Mouse (Mus musculus): ENCODE results near the gene Calhm5. TPM values are rescaled to one million over a fixed set of nuclear protein-coding genes. Genes with fewer than 3 reads are reported as not detected.

The Calhm5 gene
- polyA plus RNA-seq, 1 experiment: not detected

- Histone ChIP-seq H3K4me1 (ENCODE audit: control insufficient read depth, insufficient read depth, low read length) (no peaks in the 10 kb centered on the region; the same call in 1 of the 2 replicates), H3K27ac (ENCODE audit: control insufficient read depth, insufficient read depth, low read depth, low read length, poor library complexity) (no peak overlapping the region), H3K4me3 (replicated peaks; ENCODE audit: control insufficient read depth, low read depth, low read length) (no peak overlapping the region)
- TF ChIP-seq CTCF (IDR thresholded peaks at IDR 0.05; ENCODE audit: control insufficient read depth, insufficient read depth, low read length): no peak
- TF ChIP-seq POLR2A (IDR thresholded peaks at IDR 0.05; ENCODE audit: borderline replicate concordance, control insufficient read depth, low read depth, low read length): no peak
- 63% methylated on average over 2 of the region's 2 CpGs for WGBS
Observed at GRCm38 (mm10) chr10:34118421-34118820, 22.1 kb upstream of the Calhm5 start.

GRCm38 (mm10) chr10:34117770-34118169 is 21.5 kb upstream of the Calhm5 start:
- Histone ChIP-seq H3K4me3 (replicated peaks; ENCODE audit: control insufficient read depth, low read depth, low read length) (no peak overlapping the region), H3K27ac (ENCODE audit: control insufficient read depth, insufficient read depth, low read depth, low read length, poor library complexity) (no peak overlapping the region), H3K4me1 (ENCODE audit: control insufficient read depth, insufficient read depth, low read length) (no peaks in the 10 kb centered on the region; the same call in 1 of the 2 replicates)
- no peak for TF ChIP-seq CTCF (IDR thresholded peaks at IDR 0.05; ENCODE audit: control insufficient read depth, insufficient read depth, low read length)
- TF ChIP-seq POLR2A (IDR thresholded peaks at IDR 0.05; ENCODE audit: borderline replicate concordance, control insufficient read depth, low read depth, low read length): no peak

GRCm38 (mm10) chr10:34117131-34117530 is 20.8 kb upstream of the Calhm5 start:
- WGBS: 43% methylated on average over 3 of the region's 3 CpGs
- no peak overlapping the region for H3K4me3 ChIP-seq (replicated peaks; ENCODE audit: control insufficient read depth, low read depth, low read length)
- H3K27ac ChIP-seq (ENCODE audit: control insufficient read depth, insufficient read depth, low read depth, low read length, poor library complexity): no peak overlapping the region
- TF ChIP-seq POLR2A (IDR thresholded peaks at IDR 0.05; ENCODE audit: borderline replicate concordance, control insufficient read depth, low read depth, low read length) (no peak), CTCF (IDR thresholded peaks at IDR 0.05; ENCODE audit: control insufficient read depth, insufficient read depth, low read length) (no peak)
- no peaks in the 10 kb centered on the region; the same call in 1 of the 2 replicates for H3K4me1 ChIP-seq (ENCODE audit: control insufficient read depth, insufficient read depth, low read length)

GRCm38 (mm10) chr10:34111964-34112738 is 15.8 kb upstream of the Calhm5 start:
- 78% methylated on average over 4 of the region's 4 CpGs for WGBS
- Histone ChIP-seq H3K4me1 (ENCODE audit: control insufficient read depth, insufficient read depth, low read length) (no peaks in the 10 kb centered on the region), H3K27ac (ENCODE audit: control insufficient read depth, insufficient read depth, low read depth, low read length, poor library complexity) (no peak overlapping the region), H3K4me3 (replicated peaks; ENCODE audit: control insufficient read depth, low read depth, low read length) (no peak overlapping the region)
- no peak for TF ChIP-seq POLR2A (IDR thresholded peaks at IDR 0.05; ENCODE audit: borderline replicate concordance, control insufficient read depth, low read depth, low read length)
- TF ChIP-seq CTCF (IDR thresholded peaks at IDR 0.05; ENCODE audit: control insufficient read depth, insufficient read depth, low read length): no peak

- TF ChIP-seq POLR2A (IDR thresholded peaks at IDR 0.05; ENCODE audit: borderline replicate concordance, control insufficient read depth, low read depth, low read length): no peak
- no peak for TF ChIP-seq CTCF (IDR thresholded peaks at IDR 0.05; ENCODE audit: control insufficient read depth, insufficient read depth, low read length)
- 0 out of 2 replicates have a peak overlapping the region, but pooled peaks have one; percentile 15 for H3K27ac ChIP-seq (ENCODE audit: control insufficient read depth, insufficient read depth, low read depth, low read length, poor library complexity)
- WGBS: 73% methylated on average over 13 of the region's 13 CpGs
- no peaks in the 10 kb centered on the region for H3K4me1 ChIP-seq (ENCODE audit: control insufficient read depth, insufficient read depth, low read length)
- no peak overlapping the region for H3K4me3 ChIP-seq (replicated peaks; ENCODE audit: control insufficient read depth, low read depth, low read length)
Observed at GRCm38 (mm10) chr10:34110863-34111465, 14.6 kb upstream of the Calhm5 start.

GRCm38 (mm10) chr10:34095964-34096363 is 355 bp downstream of the Calhm5 start:
- Histone ChIP-seq H3K27ac (ENCODE audit: control insufficient read depth, insufficient read depth, low read depth, low read length, poor library complexity) (no peak overlapping the region), H3K4me1 (ENCODE audit: control insufficient read depth, insufficient read depth, low read length) (no peaks in the 10 kb centered on the region), H3K4me3 (replicated peaks; ENCODE audit: control insufficient read depth, low read depth, low read length) (no peak overlapping the region)
- TF ChIP-seq POLR2A (IDR thresholded peaks at IDR 0.05; ENCODE audit: borderline replicate concordance, control insufficient read depth, low read depth, low read length) (no peak), CTCF (IDR thresholded peaks at IDR 0.05; ENCODE audit: control insufficient read depth, insufficient read depth, low read length) (no peak)
- 64% methylated on average over 12 of the region's 12 CpGs for WGBS

- WGBS: 48% methylated on average over 2 of the region's 2 CpGs
- no peaks in the 10 kb centered on the region for H3K4me1 ChIP-seq (ENCODE audit: control insufficient read depth, insufficient read depth, low read length)
- no peak for TF ChIP-seq CTCF (IDR thresholded peaks at IDR 0.05; ENCODE audit: control insufficient read depth, insufficient read depth, low read length)
- no peak for TF ChIP-seq POLR2A (IDR thresholded peaks at IDR 0.05; ENCODE audit: borderline replicate concordance, control insufficient read depth, low read depth, low read length)
- no peak overlapping the region for H3K27ac ChIP-seq (ENCODE audit: control insufficient read depth, insufficient read depth, low read depth, low read length, poor library complexity)
- H3K4me3 ChIP-seq (replicated peaks; ENCODE audit: control insufficient read depth, low read depth, low read length): no peak overlapping the region
Observed at GRCm38 (mm10) chr10:34095147-34095546, 1.2 kb downstream of the Calhm5 start.

- WGBS: 72% methylated on average over 5 of the region's 5 CpGs
- H3K4me1 ChIP-seq (ENCODE audit: control insufficient read depth, insufficient read depth, low read length): no peaks in the 10 kb centered on the region
- no peak overlapping the region for H3K27ac ChIP-seq (ENCODE audit: control insufficient read depth, insufficient read depth, low read depth, low read length, poor library complexity)
- TF ChIP-seq POLR2A (IDR thresholded peaks at IDR 0.05; ENCODE audit: borderline replicate concordance, control insufficient read depth, low read depth, low read length): no peak
- no peak for TF ChIP-seq CTCF (IDR thresholded peaks at IDR 0.05; ENCODE audit: control insufficient read depth, insufficient read depth, low read length)
- no peak overlapping the region for H3K4me3 ChIP-seq (replicated peaks; ENCODE audit: control insufficient read depth, low read depth, low read length)
Observed at GRCm38 (mm10) chr10:34091888-34092287, 4.4 kb downstream of the Calhm5 start.

Measured in bone marrow, adult 2 months (tissue).